Mouse (Mus musculus) large intestine, adult 2 months (tissue): ENCODE data around the gene Lgals8. TPM values are rescaled to one million over a fixed set of nuclear protein-coding genes. Genes with fewer than 3 reads are reported as not detected.

ENCODE experiments used
- polyA plus RNA-seq: library from polyadenylated mRNA; depleted of rRNA; stranded (reverse); fragments of >200 nt; gene quantifications from 2 replicates; pipeline ENCODE4 v1.2.3, GENCODE M21; 2012; rRNA removed

Lgals8 gene
- polyA plus RNA-seq, 1 experiment: 29.1 TPM

Other genes starting within 250 kb of the Lgals8 start
- 2.0 and 2.8 TPM in 2 replicates for gene Mtr, start 206.8 kb downstream of the Lgals8 start, polyA plus RNA-seq
- gene Actn2, start 124.2 kb downstream of the Lgals8 start, polyA plus RNA-seq: 5.2 and 7.6 TPM in 2 replicates
- gene Heatr1, start 69.9 kb downstream of the Lgals8 start, polyA plus RNA-seq: 11.1 and 24.5 TPM in 2 replicates
- 0.20 and 0.33 TPM in 2 replicates for gene Edaradd, start 55.5 kb upstream of the Lgals8 start, polyA plus RNA-seq
- gene Ero1lb, start 100.9 kb upstream of the Lgals8 start, polyA plus RNA-seq: 2.3 and 2.5 TPM in 2 replicates